Mouse (Mus musculus) neutrophil, adult 5-6 weeks (primary cell): ENCODE measurements around the gene Nup43. TPM values are rescaled to one million over a fixed set of nuclear protein-coding genes. Genes with fewer than 3 reads are reported as not detected.

Source experiments
- ATAC-seq: fragments of 151-379, 151-347 bp; 2 replicates; pipeline ENCODE4 v1.8.0; 2017; ENCODE audit warnings: mild to moderate bottlenecking, moderate TSS enrichment; ENCODE audit not compliant: insufficient number of reproducible peaks, poor library complexity, low FRiP score, severe bottlenecking; ENCODE audit errors: extremely low read depth
- total RNA-seq: library from RNA; stranded (forward); fragments of 200-1000 nt; gene quantifications from 2 replicates; pipeline ENCODE4 v1.2.3, GENCODE M21; 2017

Nup43 gene
- total RNA-seq, 1 experiment from 2014 or later = 9.5 TPM

- peak; percentile 49; the same call in 1 of the 2 replicates for ATAC-seq
Measured at GRCm38 (mm10) chr10:7681343-7682025, 14.2 kb downstream of the Nup43 start.

GRCm38 (mm10) chr10:7682249-7682648, 14.9 kb downstream of the Nup43 start:
- no peak for ATAC-seq

GRCm38 (mm10) chr10:7686902-7687301, 19.6 kb downstream of the Nup43 start:
- no peak for ATAC-seq

GRCm38 (mm10) chr10:7695286-7695685, 28.0 kb downstream of the Nup43 start:
- 0 out of 2 replicates have a peak, but pooled peaks have one; percentile 36 for ATAC-seq

- no peak for ATAC-seq
Measured at GRCm38 (mm10) chr10:7700120-7700519, 32.8 kb downstream of the Nup43 start.

- ATAC-seq = no peak
Measured at GRCm38 (mm10) chr10:7702586-7702985, 35.3 kb downstream of the Nup43 start.

GRCm38 (mm10) chr10:7710121-7710520, 42.8 kb downstream of the Nup43 start:
- ATAC-seq = no peak

GRCm38 (mm10) chr10:7712506-7712905, 45.2 kb downstream of the Nup43 start:
- no peak for ATAC-seq

GRCm38 (mm10) chr10:7715056-7715455, 47.8 kb downstream of the Nup43 start:
- ATAC-seq = no peak

GRCm38 (mm10) chr10:7725751-7726500, 58.6 kb downstream of the Nup43 start, which contains the start of gene Katna1:
Katna1 (plus strand) TSS chr10:7726000.
- peak; percentile 92 for ATAC-seq

GRCm38 (mm10) chr10:7726501-7726812, 59.2 kb downstream of the Nup43 start:
- no peak for ATAC-seq

- ATAC-seq = no peak
Measured at GRCm38 (mm10) chr10:7727011-7727410, 59.7 kb downstream of the Nup43 start.

Other genes with a start within 250 kb of the Nup43 start
- gene Ulbp1, start 193.9 kb upstream of the Nup43 start, total RNA-seq = 5.1 and 7.4 TPM in 2 replicates
- gene Lrp11, start 77.7 kb upstream of the Nup43 start, total RNA-seq = 0.12 and 1.6 TPM in 2 replicates
- gene Pcmt1, start 13.6 kb downstream of the Nup43 start, total RNA-seq = 57.1 and 65.1 TPM in 2 replicates
- gene Lats1, start 13.7 kb downstream of the Nup43 start, total RNA-seq = 21.9 and 24.8 TPM in 2 replicates
- gene Katna1, start 58.5 kb downstream of the Nup43 start, total RNA-seq = 76.2 and 89.4 TPM in 2 replicates
- gene Ginm1, start 125.3 kb downstream of the Nup43 start, total RNA-seq = 88.5 and 92.3 TPM in 2 replicates
- gene Ppil4, start 125.4 kb downstream of the Nup43 start, total RNA-seq = 142 and 146 TPM in 2 replicates
- 48.3 and 49.0 TPM in 2 replicates for gene Zc3h12d, start 165.0 kb downstream of the Nup43 start, total RNA-seq